Mouse (Mus musculus): ENCODE measurements around the gene Fam98b. TPM values are rescaled to one million over a fixed set of nuclear protein-coding genes. Genes with fewer than 3 reads are reported as not detected.
A peak's percentile ranks its signal among the peaks of the same experiment; 100 is the strongest.

Gene Fam98b
- polyA plus RNA-seq, 1 experiment: 26.8 TPM

- TF ChIP-seq MAX (IDR thresholded peaks at IDR 0.05; ENCODE audit: low read depth) (no peak), CEBPB (IDR thresholded peaks at IDR 0.05; ENCODE audit: insufficient read depth, poor library complexity, severe bottlenecking) (no peak), E2F4 (IDR thresholded peaks at IDR 0.05; ENCODE audit: insufficient read depth) (no peak), TCF3 (IDR thresholded peaks at IDR 0.05; ENCODE audit: insufficient read length, low read depth) (no peak), SRF (IDR thresholded peaks at IDR 0.05; ENCODE audit: control insufficient read depth, insufficient read length, low read depth) (no peak), MYOG (IDR thresholded peaks at IDR 0.05; ENCODE audit: control insufficient read depth in 1 of 3, insufficient read depth in 1 of 3, insufficient read length in 2 of 3, low read depth in 2 of 3) (no peak), REST (IDR thresholded peaks at IDR 0.05; ENCODE audit: insufficient read depth, insufficient read length) (no peak), TCF12 (IDR thresholded peaks at IDR 0.05; ENCODE audit: insufficient read depth, poor library complexity, severe bottlenecking) (no peak), MYOD1 (IDR thresholded peaks at IDR 0.05; ENCODE audit: control insufficient read depth in 1 of 3, insufficient read length in 2 of 3, low read depth in 2 of 3) (no peak), POLR2AphosphoS2 (IDR thresholded peaks at IDR 0.05; ENCODE audit: insufficient read length, low read depth) (no peak), POLR2A (IDR thresholded peaks at IDR 0.05; ENCODE audit: insufficient read length, low read depth) (no peak), USF1 (IDR thresholded peaks at IDR 0.05; ENCODE audit: low read depth) (no peak)
- H3ac ChIP-seq (ENCODE audit: control insufficient read depth, insufficient read length): no peak overlapping the region
- peaks cover 16% of the 10 kb centered on the region for H3K27me3 ChIP-seq (ENCODE audit: control insufficient read depth, insufficient read depth, insufficient read length)
- no peak overlapping the region for H3K4me3 ChIP-seq
- H3K36me3 ChIP-seq (ENCODE audit: control insufficient read depth, insufficient read depth): no peaks in the 10 kb centered on the region
- no peaks in the 10 kb centered on the region for H3K79me2 ChIP-seq (ENCODE audit: control insufficient read depth, insufficient read depth)
- no peak overlapping the region for H3K4me2 ChIP-seq (ENCODE audit: low read depth)
These were observed 50.3 kb downstream of the Fam98b start for GRCm38 (mm10) chr2:117299596-117300448.

DNA sequence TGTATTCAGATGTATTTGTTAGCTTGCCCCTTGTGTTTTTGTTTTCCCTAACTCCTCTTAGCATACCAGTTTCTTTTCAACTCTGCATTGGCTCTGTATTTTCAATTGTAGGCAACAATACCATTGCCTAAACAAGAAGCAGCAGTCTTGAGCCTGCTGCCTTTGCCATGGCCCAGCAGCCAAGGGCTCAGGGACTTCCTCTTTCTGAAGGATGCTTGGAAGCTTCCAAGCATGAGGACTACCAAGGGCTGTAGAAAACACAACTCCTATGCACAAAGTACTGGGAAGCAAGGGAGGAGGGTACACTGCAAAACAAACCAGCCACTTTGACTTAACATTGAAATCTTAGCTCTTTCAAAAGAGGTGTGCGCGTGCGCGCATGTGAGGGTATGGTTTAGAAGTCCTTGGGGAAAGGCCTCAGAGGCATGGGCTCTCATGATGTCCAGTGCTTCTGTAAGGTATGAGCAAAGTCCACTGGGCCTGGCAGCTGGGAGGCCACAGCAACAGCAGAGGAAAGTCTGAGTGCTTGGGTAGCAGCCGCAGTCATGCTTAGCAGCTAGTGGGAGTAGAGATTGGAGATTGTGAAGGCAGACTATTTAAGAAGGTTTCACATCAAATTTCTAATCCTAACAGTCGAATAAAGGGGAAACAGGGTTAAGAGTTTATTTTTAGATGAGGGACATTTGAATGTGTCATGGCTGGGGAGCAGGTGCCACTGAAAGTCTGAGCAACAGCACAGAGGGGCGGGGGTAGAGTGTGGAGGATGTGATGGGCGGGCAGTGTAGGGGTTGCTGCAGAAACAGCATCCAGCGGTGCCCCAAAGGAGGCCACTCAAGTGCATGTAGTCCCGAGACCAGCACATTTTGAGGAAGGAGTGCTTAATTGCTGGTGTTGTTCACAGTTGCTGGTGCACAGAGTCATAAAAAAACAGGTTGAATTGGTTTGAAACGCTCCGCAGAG lies 54.1 kb downstream of the Fam98b start:
- no peak overlapping the region for H3K4me3 ChIP-seq
- peaks cover 20% of the 10 kb centered on the region for H3K27me3 ChIP-seq (ENCODE audit: control insufficient read depth, insufficient read depth, insufficient read length)
- H3K36me3 ChIP-seq (ENCODE audit: control insufficient read depth, insufficient read depth): no peaks in the 10 kb centered on the region
- no peaks in the 10 kb centered on the region for H3K79me2 ChIP-seq (ENCODE audit: control insufficient read depth, insufficient read depth)
- H3K4me2 ChIP-seq (ENCODE audit: low read depth): no peak overlapping the region
- TF ChIP-seq MYOD1 (IDR thresholded peaks at IDR 0.05; ENCODE audit: control insufficient read depth in 1 of 3, insufficient read length in 2 of 3, low read depth in 2 of 3) (peak in 1 of 3 experiments; percentile 14), TCF3 (IDR thresholded peaks at IDR 0.05; ENCODE audit: insufficient read length, low read depth) (no peak), REST (IDR thresholded peaks at IDR 0.05; ENCODE audit: insufficient read depth, insufficient read length) (no peak), SRF (IDR thresholded peaks at IDR 0.05; ENCODE audit: control insufficient read depth, insufficient read length, low read depth) (no peak)
- H3ac ChIP-seq (ENCODE audit: control insufficient read depth, insufficient read length): no peak overlapping the region

GRCm38 (mm10) chr2:117304941-117305340 lies 55.4 kb downstream of the Fam98b start:
- no peak for TF ChIP-seq POLR2AphosphoS2 (IDR thresholded peaks at IDR 0.05; ENCODE audit: insufficient read length, low read depth)
- TF ChIP-seq CEBPB (IDR thresholded peaks at IDR 0.05; ENCODE audit: insufficient read depth, poor library complexity, severe bottlenecking): no peak
- TF ChIP-seq TCF12 (IDR thresholded peaks at IDR 0.05; ENCODE audit: insufficient read depth, poor library complexity, severe bottlenecking): no peak
- no peak for TF ChIP-seq USF1 (IDR thresholded peaks at IDR 0.05; ENCODE audit: low read depth)
- no peak for TF ChIP-seq REST (IDR thresholded peaks at IDR 0.05; ENCODE audit: insufficient read depth, insufficient read length)
- no peak for TF ChIP-seq MYOG (IDR thresholded peaks at IDR 0.05; ENCODE audit: control insufficient read depth in 1 of 3, insufficient read depth in 1 of 3, insufficient read length in 2 of 3, low read depth in 2 of 3)
- no peak for TF ChIP-seq POLR2A (IDR thresholded peaks at IDR 0.05; ENCODE audit: insufficient read length, low read depth)
- no peak for TF ChIP-seq TCF3 (IDR thresholded peaks at IDR 0.05; ENCODE audit: insufficient read length, low read depth)

DNA sequence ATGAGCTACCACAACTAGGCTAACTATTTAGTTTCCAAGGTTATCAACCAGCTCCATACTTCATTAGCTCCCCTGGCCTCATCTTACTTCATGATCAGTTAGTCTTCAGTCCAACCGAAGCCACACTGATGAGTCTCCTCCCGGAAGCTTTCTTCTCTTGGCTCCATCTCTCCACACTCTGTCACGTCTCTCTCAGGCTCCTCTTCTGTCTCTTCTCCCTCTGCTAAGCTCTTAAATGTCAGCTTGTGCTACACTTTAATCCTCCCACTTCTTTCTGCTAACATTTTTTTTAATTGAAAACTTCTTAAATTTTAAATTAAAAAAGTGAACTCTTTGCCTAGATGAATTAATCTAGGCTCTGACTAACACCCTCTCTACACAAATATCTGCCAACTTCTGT lies 58.4 kb downstream of the Fam98b start:
- H3K4me2 ChIP-seq (ENCODE audit: low read depth): no peak overlapping the region
- H3K27me3 ChIP-seq (ENCODE audit: control insufficient read depth, insufficient read depth, insufficient read length): peaks cover 24% of the 10 kb centered on the region
- no peaks in the 10 kb centered on the region for H3K79me2 ChIP-seq (ENCODE audit: control insufficient read depth, insufficient read depth)
- no peak overlapping the region for H3K4me3 ChIP-seq
- TF ChIP-seq CEBPB (IDR thresholded peaks at IDR 0.05; ENCODE audit: insufficient read depth, poor library complexity, severe bottlenecking): no peak
- no peak for TF ChIP-seq MYOD1 (IDR thresholded peaks at IDR 0.05; ENCODE audit: control insufficient read depth in 1 of 3, insufficient read length in 2 of 3, low read depth in 2 of 3)
- TF ChIP-seq TCF12 (IDR thresholded peaks at IDR 0.05; ENCODE audit: insufficient read depth, poor library complexity, severe bottlenecking): no peak
- no peak for TF ChIP-seq MAX (IDR thresholded peaks at IDR 0.05; ENCODE audit: low read depth)
- TF ChIP-seq E2F4 (IDR thresholded peaks at IDR 0.05; ENCODE audit: insufficient read depth): no peak
- no peak for TF ChIP-seq REST (IDR thresholded peaks at IDR 0.05; ENCODE audit: insufficient read depth, insufficient read length)
- no peak for TF ChIP-seq SRF (IDR thresholded peaks at IDR 0.05; ENCODE audit: control insufficient read depth, insufficient read length, low read depth)
- no peak for TF ChIP-seq MYOG (IDR thresholded peaks at IDR 0.05; ENCODE audit: control insufficient read depth in 1 of 3, insufficient read depth in 1 of 3, insufficient read length in 2 of 3, low read depth in 2 of 3)
- no peak for TF ChIP-seq POLR2A (IDR thresholded peaks at IDR 0.05; ENCODE audit: insufficient read length, low read depth)
- TF ChIP-seq TCF3 (IDR thresholded peaks at IDR 0.05; ENCODE audit: insufficient read length, low read depth): no peak
- no peak for TF ChIP-seq USF1 (IDR thresholded peaks at IDR 0.05; ENCODE audit: low read depth)
- TF ChIP-seq POLR2AphosphoS2 (IDR thresholded peaks at IDR 0.05; ENCODE audit: insufficient read length, low read depth): no peak
- H3ac ChIP-seq (ENCODE audit: control insufficient read depth, insufficient read length): no peak overlapping the region
- no peaks in the 10 kb centered on the region for H3K36me3 ChIP-seq (ENCODE audit: control insufficient read depth, insufficient read depth)

More at GRCm38 (mm10) chr2:117304941-117305340, 55.4 kb downstream of the Fam98b start:
- H3K36me3 ChIP-seq (ENCODE audit: control insufficient read depth, insufficient read depth): no peaks in the 10 kb centered on the region
- peaks cover 20% of the 10 kb centered on the region for H3K27me3 ChIP-seq (ENCODE audit: control insufficient read depth, insufficient read depth, insufficient read length)
- H3K4me2 ChIP-seq (ENCODE audit: low read depth): no peak overlapping the region
- H3K4me3 ChIP-seq: no peak overlapping the region
- no peaks in the 10 kb centered on the region for H3K79me2 ChIP-seq (ENCODE audit: control insufficient read depth, insufficient read depth)
- H3ac ChIP-seq (ENCODE audit: control insufficient read depth, insufficient read length): no peak overlapping the region

Measured in myocyte (in vitro differentiated cells).